Mouse (Mus musculus): ENCODE results near the gene Ino80.

Ino80 gene

GRCm38 (mm10) chr2:119353707-119354106 is 123.8 kb downstream of the Ino80 start:
- DNase-seq (ENCODE audit: low spot score in 2 of 2), result no peak

GRCm38 (mm10) chr2:119350555-119351486 is 126.7 kb downstream of the Ino80 start, which contains the start of gene Chac1:
Gene Chac1 (plus strand): TSS chr2:119351229.
- peak; percentile 72 to 84 for DNase-seq (ENCODE audit: low spot score in 2 of 2)

GRCm38 (mm10) chr2:119344537-119345138 is 132.8 kb downstream of the Ino80 start:
- DNase-seq (ENCODE audit: low spot score in 2 of 2), result no peak

- peak; percentile 82 to 91 for DNase-seq (ENCODE audit: low spot score in 2 of 2)
Observed at GRCm38 (mm10) chr2:119337425-119338265, 139.8 kb downstream of the Ino80 start.

- no peak for DNase-seq (ENCODE audit: low spot score in 2 of 2)
Observed at GRCm38 (mm10) chr2:119336470-119336869, 141.0 kb downstream of the Ino80 start.

GRCm38 (mm10) chr2:119336002-119336401 is 141.5 kb downstream of the Ino80 start:
- no peak for DNase-seq (ENCODE audit: low spot score in 2 of 2)

GRCm38 (mm10) chr2:119335535-119335934 is 142.0 kb downstream of the Ino80 start:
- no peak for DNase-seq (ENCODE audit: low spot score in 2 of 2)

- no peak for DNase-seq (ENCODE audit: low spot score in 2 of 2)
Observed at GRCm38 (mm10) chr2:119334964-119335525, 142.4 kb downstream of the Ino80 start.

GRCm38 (mm10) chr2:119334135-119334534 is 143.4 kb downstream of the Ino80 start:
- no peak for DNase-seq (ENCODE audit: low spot score in 2 of 2)

- DNase-seq (ENCODE audit: low spot score in 2 of 2), result no peak
Observed at GRCm38 (mm10) chr2:119332177-119332661, 145.3 kb downstream of the Ino80 start.

- DNase-seq (ENCODE audit: low spot score in 2 of 2), result no peak
Observed at GRCm38 (mm10) chr2:119330795-119331194, 146.7 kb downstream of the Ino80 start.

- no peak for DNase-seq (ENCODE audit: low spot score in 2 of 2)
Observed at GRCm38 (mm10) chr2:119329123-119329817, 148.2 kb downstream of the Ino80 start.

GRCm38 (mm10) chr2:119328546-119328945 is 148.9 kb downstream of the Ino80 start:
- DNase-seq (ENCODE audit: low spot score in 2 of 2), result no peak

- DNase-seq (ENCODE audit: low spot score in 2 of 2), result no peak
Observed at GRCm38 (mm10) chr2:119327942-119328526, 149.5 kb downstream of the Ino80 start.

GRCm38 (mm10) chr2:119327102-119327480 is 150.4 kb downstream of the Ino80 start:
- DNase-seq (ENCODE audit: low spot score in 2 of 2), result no peak

- DNase-seq (ENCODE audit: low spot score in 2 of 2), result no peak
Observed at GRCm38 (mm10) chr2:119326161-119327101, 151.1 kb downstream of the Ino80 start.

GRCm38 (mm10) chr2:119325568-119326143 is 151.8 kb downstream of the Ino80 start, which contains the start of gene Dll4:
Gene Dll4 (plus strand): TSS chr2:119325784.
- DNase-seq (ENCODE audit: low spot score in 2 of 2), result no peak

GRCm38 (mm10) chr2:119324576-119325318 is 152.7 kb downstream of the Ino80 start:
- DNase-seq (ENCODE audit: low spot score in 2 of 2), result no peak

Measured in urinary bladder, postnatal 4 days (tissue).